Mouse (Mus musculus) liver, adult 2 months (tissue): ENCODE measurements around the gene Ajuba.

Experiments used
- CTCF ChIP-seq: fragments of 200-500 bp; IDR thresholded peaks from 2 replicates; pipeline ENCODE4 v1.5.1; 2011; ENCODE audit warnings: low read depth, low read length, control low read depth
- POLR2A ChIP-seq: fragments of 200-500 bp; IDR thresholded peaks from 2 replicates; pipeline ENCODE4 v1.6.1; 2011; ENCODE audit warnings: low read length, control low read depth; ENCODE audit not compliant: insufficient read depth; ENCODE audit errors: extremely low read depth

- peak; percentile 78 for TF ChIP-seq CTCF
- no peak for TF ChIP-seq POLR2A
Observed at GRCm38 (mm10) chr14:54568694-54569414, 8.5 kb downstream of the Ajuba start.
